Mouse (Mus musculus): Measurements from ENCODE around the gene Plin3.

Plin3 gene

GRCm38 (mm10) chr17:56233818-56234469, 58.7 kb downstream of the Plin3 start:
- no peak for DNase-seq

- no peak for DNase-seq
Observed at GRCm38 (mm10) chr17:56233389-56233788, 59.3 kb downstream of the Plin3 start.

GRCm38 (mm10) chr17:56229943-56230342, 62.7 kb downstream of the Plin3 start:
- DNase-seq, result no peak
